Comparison of ENCODE assay signal across 18 mouse cellular contexts in genomic region chr2:153175995-153176570, GRCm38 (mm10). TPM values are rescaled to one million over a fixed set of nuclear protein-coding genes. Genes with fewer than 3 reads are reported as not detected.
DNase-seq lines count a peak whose midpoint lies in the region; ATAC-seq and TF ChIP-seq lines count a peak whose summit lies in the region.
"Had no signal": no experiment of that assay in that cellular context is flagged by ENCODE, and none has a peak within 500 bp of the region (broad histone marks: within the 10 kb centered on the region; RNA-seq: fewer than 3 reads in every experiment).

No protein-coding gene starts in this region.

- H3K4me2 ChIP-seq in embryonic facial prominence, embryonic 14.5 days (ENCODE audit: low read depth, low read length): no peak overlapping the region
- no peak overlapping the region for H3K4me2 ChIP-seq in stomach, postnatal 0 days (replicated peaks; ENCODE audit: low read depth)
- H3K4me2 ChIP-seq: forebrain, embryonic 15.5 days; heart, embryonic 12.5 days; hindbrain, embryonic 14.5 days; intestine, embryonic 15.5 days had no signal

- no peak overlapping the region for H3K4me3 ChIP-seq in embryonic facial prominence, embryonic 14.5 days (ENCODE audit: low read depth, low read length)
- H3K4me3 ChIP-seq in embryonic facial prominence, embryonic 10.5 days: no peak overlapping the region
- no peak overlapping the region for H3K4me3 ChIP-seq in liver, adult 2 months (ENCODE audit: insufficient read depth, low read depth, low read length)
- no peak overlapping the region for H3K4me3 ChIP-seq in stomach, postnatal 0 days (ENCODE audit: low read depth, low read length)
- H3K4me3 ChIP-seq: forebrain, embryonic 15.5 days; heart, embryonic 12.5 days; hindbrain, embryonic 10.5 days; intestine, embryonic 15.5 days had no signal

- ATAC-seq in embryonic facial prominence, embryonic 14.5 days (ENCODE audit: low read depth): no peak
- ATAC-seq in stomach, postnatal 0 days (ENCODE audit: low FRiP score, low TSS enrichment): peak; percentile 84
- ATAC-seq: CD4-positive, CD25-positive, alpha-beta regulatory T cell, adult 4 months; forebrain, embryonic 15.5 days; intestine, embryonic 15.5 days had no signal

- TF ChIP-seq POLR2A in liver, adult 2 months (IDR thresholded peaks at IDR 0.05; ENCODE audit: extremely low read depth, insufficient read depth, low read length): no peak

- WGBS in embryonic facial prominence, embryonic 14.5 days: 58% methylated on average over 8 of the region's 8 CpGs
- WGBS in embryonic facial prominence, embryonic 10.5 days: 69% methylated on average over 8 of the region's 8 CpGs
- 21% methylated on average over 8 of the region's 8 CpGs for WGBS in liver, adult 2 months
- WGBS in stomach, postnatal 0 days: 45% methylated on average over 8 of the region's 8 CpGs

- H3K79me2 ChIP-seq in liver, adult 2 months (ENCODE audit: control insufficient read depth, insufficient read depth, low read length): peaks cover 14% of the 10 kb centered on the region; the same call in 1 of the 2 replicates

- H3K27me3 ChIP-seq in embryonic facial prominence, embryonic 14.5 days (replicated peaks; ENCODE audit: control insufficient read depth, insufficient read depth, low read length): no peaks in the 10 kb centered on the region
- H3K27me3 ChIP-seq in embryonic facial prominence, embryonic 10.5 days (replicated peaks; ENCODE audit: low read depth, poor library complexity, severe bottlenecking): no peaks in the 10 kb centered on the region
- no peaks in the 10 kb centered on the region for H3K27me3 ChIP-seq in liver, adult 2 months (ENCODE audit: control insufficient read depth, insufficient read depth, low read length)
- no peaks in the 10 kb centered on the region for H3K27me3 ChIP-seq in stomach, postnatal 0 days (ENCODE audit: control insufficient read depth, insufficient read depth, low read length)
- H3K27me3 ChIP-seq: forebrain, embryonic 15.5 days; heart, embryonic 12.5 days; intestine, embryonic 15.5 days had no signal

- H3K9ac ChIP-seq in embryonic facial prominence, embryonic 14.5 days (ENCODE audit: low read depth, low read length): no peak overlapping the region
- no peak overlapping the region for H3K9ac ChIP-seq in liver, adult 2 months (ENCODE audit: low read depth, low read length)
- H3K9ac ChIP-seq in stomach, postnatal 0 days (ENCODE audit: low read length): no peak overlapping the region
- H3K9ac ChIP-seq: forebrain, embryonic 15.5 days; heart, embryonic 12.5 days; hindbrain, embryonic 14.5 days; intestine, embryonic 15.5 days had no signal

- no peak for TF ChIP-seq EP300 in stomach, postnatal 0 days (optimal IDR thresholded peaks at IDR 0.05)

- no peaks in the 10 kb centered on the region for H3K4me1 ChIP-seq in embryonic facial prominence, embryonic 14.5 days (ENCODE audit: control insufficient read depth, insufficient read depth, low read length)
- peaks cover 8% of the 10 kb centered on the region; the same call in 1 of the 2 replicates for H3K4me1 ChIP-seq in embryonic facial prominence, embryonic 10.5 days
- peaks cover 26% of the 10 kb centered on the region for H3K4me1 ChIP-seq in liver, adult 2 months (ENCODE audit: control insufficient read depth, insufficient read depth, low read length)
- H3K4me1 ChIP-seq in stomach, postnatal 0 days (replicated peaks; ENCODE audit: control insufficient read depth, insufficient read depth): no peaks in the 10 kb centered on the region
- H3K4me1 ChIP-seq: forebrain, embryonic 15.5 days had no signal

- DNase-seq in adrenal gland, adult 2 months: peak; percentile 32
- no peak for DNase-seq in adrenal gland, adult 18-20 months (ENCODE audit: low spot score in 2 of 2)
- peak; percentile 29 for DNase-seq in embryonic facial prominence, embryonic 14.5 days (ENCODE audit: low spot score)
- no peak for DNase-seq in embryonic facial prominence, embryonic 10.5 days (ENCODE audit: low spot score)
- DNase-seq in liver, adult 2 months (ENCODE audit: extremely low read depth, low read depth, low spot score): peak; percentile 80
- DNase-seq in liver: no peak
- peak; percentile 47 for DNase-seq in stomach, postnatal 0 days (ENCODE audit: low spot score)
- DNase-seq: B cell, adult 2 months; cerebellum, adult 2 months; cerebellum, postnatal 10 days; gastrocnemius, postnatal 14 days had no signal

- peaks cover 24% of the 10 kb centered on the region for H3K36me3 ChIP-seq in embryonic facial prominence, embryonic 14.5 days (ENCODE audit: control insufficient read depth, insufficient read depth, low read length)
- H3K36me3 ChIP-seq in embryonic facial prominence, embryonic 10.5 days (replicated peaks): peaks cover 33% of the 10 kb centered on the region
- peaks cover 4% of the 10 kb centered on the region for H3K36me3 ChIP-seq in liver, adult 2 months (ENCODE audit: control insufficient read depth, insufficient read depth, low read length)
- H3K36me3 ChIP-seq in stomach, postnatal 0 days (ENCODE audit: control insufficient read depth, insufficient read depth, low read length): peaks cover 3% of the 10 kb centered on the region; the same call in 1 of the 2 replicates

- no peak for TF ChIP-seq CTCF in liver, adult 2 months (IDR thresholded peaks at IDR 0.05; ENCODE audit: low read depth, low read length)
- no peak for TF ChIP-seq CTCF in stomach, postnatal 0 days (IDR thresholded peaks at IDR 0.05; ENCODE audit: low read depth)

- H3K27ac ChIP-seq in embryonic facial prominence, embryonic 14.5 days (replicated peaks; ENCODE audit: low read depth, low read length): no peak overlapping the region
- H3K27ac ChIP-seq in embryonic facial prominence, embryonic 10.5 days (replicated peaks): no peak overlapping the region
- H3K27ac ChIP-seq in liver, adult 2 months (replicated peaks; ENCODE audit: insufficient read depth, low read depth, low read length): peak overlapping the region; percentile 55
- peak overlapping the region; percentile 45; the same call in 1 of the 2 replicates for H3K27ac ChIP-seq in stomach, postnatal 0 days (replicated peaks)
- H3K27ac ChIP-seq: forebrain, embryonic 15.5 days; hindbrain, embryonic 10.5 days; hindbrain, embryonic 14.5 days; intestine, embryonic 15.5 days had no signal

- no peaks in the 10 kb centered on the region for H3K9me3 ChIP-seq in embryonic facial prominence, embryonic 14.5 days (ENCODE audit: control insufficient read depth, low read length)
- no peaks in the 10 kb centered on the region for H3K9me3 ChIP-seq in embryonic facial prominence, embryonic 10.5 days
- no peaks in the 10 kb centered on the region for H3K9me3 ChIP-seq in stomach, postnatal 0 days (ENCODE audit: control insufficient read depth, low read length)
- H3K9me3 ChIP-seq: forebrain, embryonic 15.5 days; G1E; heart, embryonic 12.5 days; hindbrain, embryonic 10.5 days; intestine, embryonic 15.5 days had no signal

RNA-seq across cellular contexts. Expression of gene Tm9sf4, which starts 15.0 kb away (rescaled TPM):
- total RNA-seq in adrenal gland, adult 2 months (2021): 100 to 1,000 TPM; 104 to 121 TPM
- polyA plus RNA-seq in adrenal gland, adult 2 months (2012; rRNA removed): 40.8 and 66.2 TPM in 2 replicates
- total RNA-seq in adrenal gland, adult 18-20 months (2021): 100 to 1,000 TPM in 1 of 2 experiments, 10 to 100 TPM in 1; 94.6 to 101 TPM
- 97.9 and 100.0 TPM in 2 replicates for polyA plus RNA-seq in embryonic facial prominence, embryonic 14.5 days (2014; fragmentation: Nextera tagmentation; extraction: Ambion mirVana)
- 68.2 and 73.0 TPM in 2 replicates for polyA plus RNA-seq in embryonic facial prominence, embryonic 10.5 days (2016; fragmentation: Nextera tagmentation; extraction: Ambion mirVana)
- total RNA-seq in liver, adult 2 months (2014; rRNA removed): 28.0 and 37.1 TPM in 2 replicates
- polyA plus RNA-seq in liver, adult 2 months (2012; rRNA removed): 38.8 and 45.5 TPM in 2 replicates
- 44.0 and 45.6 TPM in 2 replicates for polyA plus RNA-seq in stomach, postnatal 0 days (2015; fragmentation: Nextera tagmentation; extraction: Ambion mirVana)

RNA-seq across cellular contexts. Expression of gene Tspyl3, which starts 49.2 kb away (rescaled TPM):
- total RNA-seq in adrenal gland, adult 2 months (2021): 1 to 10 TPM; 1.9 to 3.9 TPM
- polyA plus RNA-seq in adrenal gland, adult 2 months (2012; rRNA removed): 3.6 and 4.0 TPM in 2 replicates
- 1 to 10 TPM; 2.2 to 2.3 TPM for total RNA-seq in adrenal gland, adult 18-20 months (2021)
- polyA plus RNA-seq in embryonic facial prominence, embryonic 14.5 days (2014; fragmentation: Nextera tagmentation; extraction: Ambion mirVana): 12.0 and 14.7 TPM in 2 replicates
- polyA plus RNA-seq in embryonic facial prominence, embryonic 10.5 days (2016; fragmentation: Nextera tagmentation; extraction: Ambion mirVana): 8.3 and 10.1 TPM in 2 replicates
- total RNA-seq in liver, adult 2 months (2014; rRNA removed): 0.37 and 0.47 TPM in 2 replicates
- 0.36 and 0.43 TPM in 2 replicates for polyA plus RNA-seq in liver, adult 2 months (2012; rRNA removed)
- 3.3 and 3.4 TPM in 2 replicates for polyA plus RNA-seq in stomach, postnatal 0 days (2015; fragmentation: Nextera tagmentation; extraction: Ambion mirVana)

Comparison
In these comparisons a context has a peak if more than half of its experiments do, and no peak if none do; other contexts are left out.
1. DNase-seq: peak in adrenal gland, adult 2 months (single experiment), embryonic facial prominence, embryonic 14.5 days (single experiment), liver, adult 2 months (single experiment) and stomach, postnatal 0 days (single experiment); none in adrenal gland, adult 18-20 months (0 of 2), embryonic facial prominence, embryonic 10.5 days (single experiment) and liver (single experiment).
2. H3K27ac ChIP-seq: peak in liver, adult 2 months (single experiment) and stomach, postnatal 0 days (single experiment); none in embryonic facial prominence, embryonic 14.5 days (single experiment) and embryonic facial prominence, embryonic 10.5 days (single experiment).